Mouse (Mus musculus) liver, adult 2 months (tissue): ENCODE data around the gene Adamts7.

ENCODE experiments used
- CTCF ChIP-seq: fragments of 200-500 bp; IDR thresholded peaks from 2 replicates; pipeline ENCODE4 v1.5.1; 2011; ENCODE audit warnings: low read depth, low read length, control low read depth
- POLR2A ChIP-seq: fragments of 200-500 bp; IDR thresholded peaks from 2 replicates; pipeline ENCODE4 v1.6.1; 2011; ENCODE audit warnings: low read length, control low read depth; ENCODE audit not compliant: insufficient read depth; ENCODE audit errors: extremely low read depth

- TF ChIP-seq POLR2A: no peak
- TF ChIP-seq CTCF: no peak
These were observed 82.3 kb downstream of the Adamts7 start for GRCm38 (mm10) chr9:90245206-90245605.
